Mouse (Mus musculus): Measurements from ENCODE around the gene Map2k7. TPM values are rescaled to one million over a fixed set of nuclear protein-coding genes. Genes with fewer than 3 reads are reported as not detected.

Map2k7 gene
- polyA plus RNA-seq, 1 experiment, result 33.5 TPM

DNA sequence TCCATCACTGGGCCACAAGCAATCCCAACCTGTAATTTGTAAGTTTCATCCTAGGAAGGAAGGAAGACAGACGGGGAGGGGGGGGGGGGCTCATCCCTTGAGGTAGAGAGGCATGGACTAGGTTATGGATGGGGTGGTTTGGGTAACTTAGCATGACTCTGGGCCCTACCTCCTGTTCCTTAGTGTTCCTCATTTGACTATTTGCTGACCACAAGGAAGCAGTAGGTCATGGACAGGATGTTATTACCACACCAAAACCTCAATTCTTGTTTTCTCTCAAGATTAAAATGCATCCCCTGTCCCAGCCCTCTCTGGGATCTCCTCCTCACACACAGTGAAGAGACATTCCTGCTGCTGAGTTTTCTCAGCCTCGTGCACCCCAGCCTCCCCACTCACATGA is 37.2 kb upstream of the Map2k7 start:
- Histone ChIP-seq H3K27me3 (ENCODE audit: control insufficient read depth, insufficient read depth, insufficient read length) (no peaks in the 10 kb centered on the region), H3K36me3 (ENCODE audit: control insufficient read depth, insufficient read depth) (no peaks in the 10 kb centered on the region), H3K79me2 (ENCODE audit: control insufficient read depth, insufficient read depth) (no peaks in the 10 kb centered on the region), H3K4me3 (ENCODE audit: insufficient read depth, poor library complexity, severe bottlenecking) (no peak overlapping the region), H3K79me3 (ENCODE audit: low read depth) (no peaks in the 10 kb centered on the region), H3ac (ENCODE audit: control insufficient read depth, insufficient read length, low read depth) (no peak overlapping the region)
- TF ChIP-seq MYOD1 (IDR thresholded peaks at IDR 0.05; ENCODE audit: control insufficient read depth, insufficient read length, low read depth) (no peak), MYOG (IDR thresholded peaks at IDR 0.05; ENCODE audit: control insufficient read depth, extremely low read depth, insufficient read length) (no peak), CTCF (IDR thresholded peaks at IDR 0.05; ENCODE audit: control insufficient read depth, insufficient read depth, insufficient read length) (no peak), USF1 (IDR thresholded peaks at IDR 0.05; ENCODE audit: low read depth) (no peak), CEBPB (IDR thresholded peaks at IDR 0.05; ENCODE audit: low read depth) (no peak), FOSL1 (IDR thresholded peaks at IDR 0.05; ENCODE audit: insufficient read depth, low read length, poor library complexity, severe bottlenecking) (no peak), MAX (IDR thresholded peaks at IDR 0.05) (no peak)

DNA sequence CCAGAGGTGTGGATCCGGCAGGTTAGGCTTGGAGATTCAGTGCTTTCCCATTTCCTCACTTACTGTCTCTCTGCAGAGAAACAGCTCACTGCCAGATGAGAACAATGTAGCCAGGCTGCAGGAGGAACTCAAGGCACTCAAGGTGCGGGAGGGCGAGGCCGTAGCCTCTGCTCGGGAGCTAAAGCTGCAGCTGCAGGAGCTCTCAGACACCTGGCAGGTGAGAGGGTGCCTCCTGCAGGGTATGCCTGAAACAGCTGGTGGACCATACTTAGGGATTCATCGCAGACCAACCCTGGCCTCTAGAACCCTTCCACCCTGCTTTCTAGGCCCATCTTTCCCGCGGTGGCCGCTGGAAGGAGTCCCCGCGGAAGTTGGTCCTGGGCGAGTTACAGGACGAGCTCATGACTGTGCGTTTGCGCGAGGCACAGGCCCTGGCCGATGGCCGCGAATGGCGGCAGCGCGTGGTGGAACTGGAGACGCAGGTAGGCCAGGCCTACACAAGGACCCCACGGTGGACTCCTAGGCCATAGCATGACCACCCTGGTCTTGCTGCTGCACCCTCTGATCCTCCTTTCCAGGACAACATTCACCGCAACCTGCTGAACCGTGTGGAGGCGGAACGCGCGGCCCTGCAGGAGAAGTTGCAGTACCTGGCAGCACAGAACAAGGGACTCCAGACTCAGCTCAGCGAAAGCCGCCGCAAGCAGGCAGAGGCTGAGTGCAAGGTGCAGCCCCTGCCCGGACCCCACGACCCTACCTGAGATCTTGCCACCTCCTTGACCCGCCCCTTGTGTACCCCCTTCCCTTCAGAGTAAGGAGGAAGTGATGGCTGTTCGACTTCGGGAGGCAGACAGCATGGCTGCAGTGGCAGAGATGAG is 33.1 kb upstream of the Map2k7 start:
- H3ac ChIP-seq (ENCODE audit: control insufficient read depth, insufficient read length, low read depth), result no peak overlapping the region
- H3K27me3 ChIP-seq (ENCODE audit: control insufficient read depth, insufficient read depth, insufficient read length), result no peaks in the 10 kb centered on the region
- H3K79me3 ChIP-seq (ENCODE audit: low read depth), result no peaks in the 10 kb centered on the region
- H3K4me3 ChIP-seq (ENCODE audit: insufficient read depth, poor library complexity, severe bottlenecking), result no peak overlapping the region
- no peaks in the 10 kb centered on the region for H3K36me3 ChIP-seq (ENCODE audit: control insufficient read depth, insufficient read depth)
- no peak for TF ChIP-seq USF1 (IDR thresholded peaks at IDR 0.05; ENCODE audit: low read depth)
- TF ChIP-seq CEBPB (IDR thresholded peaks at IDR 0.05; ENCODE audit: low read depth), result no peak
- TF ChIP-seq MYOD1 (IDR thresholded peaks at IDR 0.05; ENCODE audit: control insufficient read depth, insufficient read length, low read depth), result no peak
- TF ChIP-seq MAX (IDR thresholded peaks at IDR 0.05), result no peak
- TF ChIP-seq FOSL1 (IDR thresholded peaks at IDR 0.05; ENCODE audit: insufficient read depth, low read length, poor library complexity, severe bottlenecking), result no peak
- no peak for TF ChIP-seq MYOG (IDR thresholded peaks at IDR 0.05; ENCODE audit: control insufficient read depth, extremely low read depth, insufficient read length)
- no peak for TF ChIP-seq CTCF (IDR thresholded peaks at IDR 0.05; ENCODE audit: control insufficient read depth, insufficient read depth, insufficient read length)
- no peaks in the 10 kb centered on the region for H3K79me2 ChIP-seq (ENCODE audit: control insufficient read depth, insufficient read depth)

DNA sequence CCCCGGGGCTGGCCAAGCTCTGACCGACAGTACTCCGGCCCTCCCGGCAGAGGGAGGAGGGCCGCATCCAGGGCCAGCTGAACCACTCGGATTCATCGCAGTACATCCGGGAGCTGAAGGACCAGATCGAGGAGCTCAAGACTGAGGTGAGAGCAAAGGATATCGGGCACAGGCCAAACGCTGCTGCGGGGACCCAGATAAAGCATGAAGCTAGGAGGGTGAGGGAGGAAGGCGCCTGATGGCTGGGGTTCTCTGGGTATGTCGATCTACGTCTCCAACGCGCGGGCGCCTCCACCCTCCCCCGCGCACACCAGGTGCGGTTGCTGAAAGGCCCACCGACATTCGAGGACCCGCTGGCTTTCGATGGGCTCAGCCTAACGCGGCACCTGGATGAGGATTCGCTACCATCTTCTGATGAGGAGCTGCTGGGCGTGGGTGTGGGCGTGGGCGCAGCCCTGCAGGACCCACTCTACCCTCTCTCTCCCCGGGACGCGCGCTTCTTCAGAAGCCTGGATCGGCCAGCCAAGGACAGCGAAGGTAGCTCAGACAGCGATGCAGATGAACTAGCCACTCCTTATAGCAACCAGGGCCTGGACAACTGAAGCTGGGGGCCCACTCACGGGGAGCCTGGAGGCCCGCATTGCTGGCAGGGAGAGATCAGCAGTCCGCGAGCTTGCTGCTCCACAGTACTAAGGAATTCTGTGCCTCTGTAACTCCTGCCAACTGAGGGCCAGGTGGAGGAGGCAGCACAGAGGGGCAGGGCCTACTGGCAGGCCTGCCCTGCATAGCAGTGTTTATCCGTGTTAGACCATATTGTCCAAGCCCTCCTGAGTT is 32.1 kb upstream of the Map2k7 start:
- no peak overlapping the region for H3K4me3 ChIP-seq (ENCODE audit: insufficient read depth, poor library complexity, severe bottlenecking)
- no peaks in the 10 kb centered on the region for H3K27me3 ChIP-seq (ENCODE audit: control insufficient read depth, insufficient read depth, insufficient read length)
- H3K79me3 ChIP-seq (ENCODE audit: low read depth), result no peaks in the 10 kb centered on the region
- H3K79me2 ChIP-seq (ENCODE audit: control insufficient read depth, insufficient read depth), result no peaks in the 10 kb centered on the region
- H3K36me3 ChIP-seq (ENCODE audit: control insufficient read depth, insufficient read depth), result no peaks in the 10 kb centered on the region
- TF ChIP-seq CTCF (IDR thresholded peaks at IDR 0.05; ENCODE audit: control insufficient read depth, insufficient read depth, insufficient read length), result no peak
- H3ac ChIP-seq (ENCODE audit: control insufficient read depth, insufficient read length, low read depth), result no peak overlapping the region

DNA sequence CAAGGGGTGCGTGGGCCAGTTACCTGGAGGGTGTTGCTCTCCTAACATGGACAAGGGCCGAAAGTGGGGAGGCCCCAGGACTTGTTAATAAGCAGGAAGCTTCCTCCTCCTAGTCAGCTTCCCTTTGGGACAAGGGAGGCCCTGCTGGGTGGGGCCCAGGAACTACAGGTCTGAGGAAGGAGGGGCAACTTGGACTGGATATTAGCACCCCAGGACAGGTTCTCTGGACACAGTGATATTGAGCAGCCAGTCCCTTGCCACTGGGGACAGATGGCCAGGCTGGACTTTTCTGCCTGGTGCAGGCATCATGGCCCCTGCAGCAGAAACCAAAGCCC is 31.6 kb upstream of the Map2k7 start:
- H3K79me2 ChIP-seq (ENCODE audit: control insufficient read depth, insufficient read depth), result no peaks in the 10 kb centered on the region
- no peaks in the 10 kb centered on the region for H3K27me3 ChIP-seq (ENCODE audit: control insufficient read depth, insufficient read depth, insufficient read length)
- no peak overlapping the region for H3K4me3 ChIP-seq (ENCODE audit: insufficient read depth, poor library complexity, severe bottlenecking)
- H3K36me3 ChIP-seq (ENCODE audit: control insufficient read depth, insufficient read depth), result no peaks in the 10 kb centered on the region
- no peak for TF ChIP-seq MYOD1 (IDR thresholded peaks at IDR 0.05; ENCODE audit: control insufficient read depth, insufficient read length, low read depth)
- TF ChIP-seq CEBPB (IDR thresholded peaks at IDR 0.05; ENCODE audit: low read depth), result no peak
- no peak for TF ChIP-seq FOSL1 (IDR thresholded peaks at IDR 0.05; ENCODE audit: insufficient read depth, low read length, poor library complexity, severe bottlenecking)
- no peaks in the 10 kb centered on the region for H3K79me3 ChIP-seq (ENCODE audit: low read depth)
- no peak overlapping the region for H3ac ChIP-seq (ENCODE audit: control insufficient read depth, insufficient read length, low read depth)

GRCm38 (mm10) chr8:4211097-4211496 is 27.4 kb upstream of the Map2k7 start:
- H3K27me3 ChIP-seq (ENCODE audit: control insufficient read depth, insufficient read depth, insufficient read length), result peaks cover under 1% of the 10 kb centered on the region
- no peak for TF ChIP-seq MAX (IDR thresholded peaks at IDR 0.05)
- TF ChIP-seq MYOG (IDR thresholded peaks at IDR 0.05; ENCODE audit: control insufficient read depth, extremely low read depth, insufficient read length), result no peak
- TF ChIP-seq FOSL1 (IDR thresholded peaks at IDR 0.05; ENCODE audit: insufficient read depth, low read length, poor library complexity, severe bottlenecking), result no peak
- no peak for TF ChIP-seq MYOD1 (IDR thresholded peaks at IDR 0.05; ENCODE audit: control insufficient read depth, insufficient read length, low read depth)
- TF ChIP-seq CEBPB (IDR thresholded peaks at IDR 0.05; ENCODE audit: low read depth), result no peak
- TF ChIP-seq USF1 (IDR thresholded peaks at IDR 0.05; ENCODE audit: low read depth), result no peak
- no peak for TF ChIP-seq CTCF (IDR thresholded peaks at IDR 0.05; ENCODE audit: control insufficient read depth, insufficient read depth, insufficient read length)

More at GRCm38 (mm10) chr8:4211097-4211496, 27.4 kb upstream of the Map2k7 start:
- no peaks in the 10 kb centered on the region for H3K36me3 ChIP-seq (ENCODE audit: control insufficient read depth, insufficient read depth)
- no peak overlapping the region for H3K4me3 ChIP-seq (ENCODE audit: insufficient read depth, poor library complexity, severe bottlenecking)
- H3ac ChIP-seq (ENCODE audit: control insufficient read depth, insufficient read length, low read depth), result no peak overlapping the region
- no peaks in the 10 kb centered on the region for H3K79me2 ChIP-seq (ENCODE audit: control insufficient read depth, insufficient read depth)
- H3K79me3 ChIP-seq (ENCODE audit: low read depth), result no peaks in the 10 kb centered on the region
